Mouse (Mus musculus) myocyte (in vitro differentiated cells): ENCODE results near the gene Elmsan1. TPM values are rescaled to one million over a fixed set of nuclear protein-coding genes. Genes with fewer than 3 reads are reported as not detected.

ENCODE experiments used
- H3K27me3 ChIP-seq: one replicate; pipeline ENCODE4 v1.6.1; 2011; ENCODE audit not compliant: control insufficient read depth, insufficient read depth, insufficient read length
- H3K36me3 ChIP-seq: one replicate; pipeline ENCODE4 v1.6.1; 2011; ENCODE audit not compliant: control insufficient read depth, insufficient read depth
- H3K4me2 ChIP-seq: one replicate; pipeline ENCODE4 v1.6.1; 2011; ENCODE audit warnings: low read depth, control low read depth
- H3K4me3 ChIP-seq: one replicate; pipeline ENCODE4 v1.5.1; 2011; ENCODE audit warnings: mild to moderate bottlenecking, control low read depth, moderate library complexity
- H3K79me2 ChIP-seq: one replicate; pipeline ENCODE4 v1.6.1; 2011; ENCODE audit not compliant: control insufficient read depth, insufficient read depth
- H3ac ChIP-seq: one replicate; pipeline ENCODE4 v1.6.1; 2011; ENCODE audit not compliant: control insufficient read depth, insufficient read length
- CEBPB ChIP-seq: IDR thresholded peaks from 2 replicates; pipeline ENCODE4 v1.6.1; 2011; ENCODE audit warnings: mild to moderate bottlenecking, moderate library complexity; ENCODE audit not compliant: poor library complexity, insufficient read depth, severe bottlenecking
- E2F4 ChIP-seq: IDR thresholded peaks from one replicate; pipeline ENCODE4 v1.6.1; 2011; ENCODE audit warnings: mild to moderate bottlenecking, control low read depth, moderate library complexity; ENCODE audit not compliant: insufficient read depth
- MAX ChIP-seq: IDR thresholded peaks from one replicate; pipeline ENCODE4 v1.6.1; 2011; ENCODE audit warnings: low read depth, mild to moderate bottlenecking, control low read depth
- MYOD1 ChIP-seq, 3 experiments: IDR thresholded peaks; one replicate each; pipeline ENCODE4 v1.6.1; 2011; ENCODE audit warnings: control low read depth in 2 of 3, low read depth in 2 of 3, mild to moderate bottlenecking in 2 of 3, moderate library complexity in 1 of 3; ENCODE audit not compliant: insufficient read length in 2 of 3, control insufficient read depth in 1 of 3
- MYOG ChIP-seq, 3 experiments: IDR thresholded peaks; one replicate each; pipeline ENCODE4 v1.6.1; 2011; ENCODE audit warnings: control low read depth in 2 of 3, low read depth in 2 of 3, mild to moderate bottlenecking in 2 of 3; ENCODE audit not compliant: insufficient read length in 2 of 3, control insufficient read depth in 1 of 3, insufficient read depth in 1 of 3
- POLR2A ChIP-seq: IDR thresholded peaks from one replicate; pipeline ENCODE4 v1.6.1; 2011; ENCODE audit warnings: low read depth, mild to moderate bottlenecking, control low read depth, moderate library complexity; ENCODE audit not compliant: insufficient read length
- POLR2AphosphoS2 ChIP-seq: IDR thresholded peaks from one replicate; pipeline ENCODE4 v1.6.1; 2011; ENCODE audit warnings: low read depth, control low read depth; ENCODE audit not compliant: insufficient read length
- REST ChIP-seq: IDR thresholded peaks from one replicate; pipeline ENCODE4 v1.6.1; 2011; ENCODE audit warnings: mild to moderate bottlenecking, control low read depth, moderate library complexity; ENCODE audit not compliant: insufficient read depth, insufficient read length
- SRF ChIP-seq: IDR thresholded peaks from one replicate; pipeline ENCODE4 v1.6.1; 2011; ENCODE audit warnings: low read depth; ENCODE audit not compliant: control insufficient read depth, insufficient read length
- TCF12 ChIP-seq: IDR thresholded peaks from one replicate; pipeline ENCODE4 v1.6.1; 2011; ENCODE audit warnings: mild to moderate bottlenecking, control low read depth; ENCODE audit not compliant: poor library complexity, insufficient read depth, severe bottlenecking
- TCF3 ChIP-seq: IDR thresholded peaks from one replicate; pipeline ENCODE4 v1.6.1; 2011; ENCODE audit warnings: low read depth, control low read depth; ENCODE audit not compliant: insufficient read length
- USF1 ChIP-seq: IDR thresholded peaks from one replicate; pipeline ENCODE4 v1.6.1; 2011; ENCODE audit warnings: low read depth, mild to moderate bottlenecking, control low read depth, moderate library complexity
- polyA plus RNA-seq: library from polyadenylated mRNA; unstranded; fragments of >200 nt; fragmentation: generic; extraction: Trizol; gene quantifications from one replicate; pipeline ENCODE4 v1.2.1, GENCODE M21; 2012; ENCODE audit warnings: missing spikeins

Gene Elmsan1
- polyA plus RNA-seq, 1 experiment = 13.7 TPM

DNA sequence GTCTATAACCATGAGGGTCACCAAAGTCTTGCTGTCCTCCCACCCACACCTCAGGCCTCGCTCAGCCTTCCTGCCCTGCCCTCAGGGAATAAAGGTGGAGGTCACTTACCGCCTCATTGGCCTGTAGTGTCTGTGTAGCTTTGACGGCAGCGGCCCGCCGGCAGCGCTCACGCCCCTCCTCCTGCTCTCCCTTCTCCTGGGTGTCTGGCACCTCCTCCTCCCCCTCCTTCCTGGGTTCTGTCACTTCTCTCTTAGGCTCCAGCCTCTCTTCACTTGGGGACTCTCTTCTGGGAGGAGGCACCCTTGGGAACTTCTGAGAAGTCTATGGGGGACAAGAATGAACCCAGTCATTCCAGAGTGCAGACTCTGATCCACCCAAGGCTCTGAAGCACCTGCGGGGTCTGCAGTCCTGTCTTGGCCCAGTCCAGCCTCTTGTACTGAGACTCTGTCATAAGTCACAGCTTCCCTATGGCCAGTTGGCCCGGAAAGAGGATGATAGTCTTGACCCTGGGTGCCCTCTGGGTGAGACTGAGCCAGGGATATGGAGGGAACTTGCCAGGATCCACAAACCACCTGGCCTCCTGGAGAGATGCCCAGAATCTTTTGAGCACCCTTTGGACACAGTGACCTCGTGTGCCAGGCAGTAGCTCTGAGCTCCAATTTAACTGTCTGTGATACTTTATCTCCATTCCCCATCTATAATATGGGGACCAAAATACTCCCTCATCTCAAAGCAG, 63.7 kb downstream of the Elmsan1 start:
- H3K79me2 ChIP-seq = no peaks in the 10 kb centered on the region
- peaks cover 40% of the 10 kb centered on the region for H3K36me3 ChIP-seq
- no peak overlapping the region for H3ac ChIP-seq
- TF ChIP-seq MYOD1 (IDR thresholded peaks at IDR 0.05; ENCODE audit: control insufficient read depth in 1 of 3, insufficient read length in 2 of 3, low read depth in 2 of 3) = peak; percentile 31 to 87 (median 71)
- TF ChIP-seq TCF12 = peak; percentile 1
- TF ChIP-seq TCF3 = no peak
- TF ChIP-seq MYOG (IDR thresholded peaks at IDR 0.05; ENCODE audit: control insufficient read depth in 1 of 3, insufficient read depth in 1 of 3, insufficient read length in 2 of 3, low read depth in 2 of 3) = peak in 2 of 3 experiments; percentile 13 to 83
- H3K4me3 ChIP-seq = no peak overlapping the region
- H3K4me2 ChIP-seq = peak overlapping the region; percentile 46
- H3K27me3 ChIP-seq = no peaks in the 10 kb centered on the region

DNA sequence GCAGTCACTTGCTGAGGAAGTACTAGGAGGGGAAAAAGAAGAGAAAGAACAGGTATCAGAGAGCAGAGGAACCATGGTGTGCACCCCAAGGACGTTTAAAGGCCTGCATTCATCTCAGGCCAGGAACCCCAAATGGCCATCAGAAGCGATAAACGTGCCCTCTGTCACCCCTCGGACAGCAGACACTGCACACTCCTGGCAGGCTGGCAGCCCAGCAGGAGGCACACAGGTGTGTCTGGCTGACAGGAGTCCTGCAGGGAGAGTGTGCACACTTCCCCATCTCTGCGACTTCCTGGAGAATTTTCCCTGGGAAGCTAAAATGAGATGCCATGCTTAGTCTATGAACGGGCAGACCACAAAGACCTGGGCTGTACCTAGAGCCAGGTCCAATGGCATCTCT, 65.3 kb downstream of the Elmsan1 start:
- Histone ChIP-seq H3K4me2 (no peak overlapping the region), H3ac (no peak overlapping the region), H3K4me3 (no peak overlapping the region), H3K36me3 (peaks cover 37% of the 10 kb centered on the region), H3K27me3 (no peaks in the 10 kb centered on the region), H3K79me2 (no peaks in the 10 kb centered on the region)
- TF ChIP-seq TCF12 (no peak), POLR2AphosphoS2 (no peak), REST (no peak)

- H3K4me3 ChIP-seq = no peak overlapping the region
- TF ChIP-seq E2F4 (no peak), POLR2AphosphoS2 (no peak), USF1 (no peak), CEBPB (no peak)
- peaks cover 32% of the 10 kb centered on the region for H3K36me3 ChIP-seq
These were observed 66.1 kb downstream of the Elmsan1 start for GRCm38 (mm10) chr12:84152352-84153190.

DNA sequence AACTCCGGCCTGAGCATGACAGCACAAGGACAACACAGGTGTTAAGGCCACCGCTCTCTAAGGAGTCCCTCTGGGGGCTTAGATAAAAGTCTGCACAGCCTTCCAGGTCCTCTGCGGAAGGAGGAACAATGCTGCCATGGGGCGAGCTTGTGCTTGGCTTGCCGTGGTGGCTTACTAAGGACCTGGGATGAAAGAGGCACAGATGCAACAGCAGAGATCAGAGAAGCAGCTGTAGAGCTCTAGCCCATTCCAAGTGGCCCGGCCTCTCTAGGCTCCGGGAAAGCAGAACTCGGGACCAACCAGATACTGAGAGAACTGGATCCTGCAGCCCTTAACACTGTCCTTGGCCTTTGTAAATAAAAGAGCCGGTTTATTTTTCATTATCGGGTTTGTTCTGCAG, 66.8 kb downstream of the Elmsan1 start:
- Histone ChIP-seq H3ac (no peak overlapping the region), H3K4me3 (no peak overlapping the region), H3K27me3 (no peaks in the 10 kb centered on the region), H3K79me2 (no peaks in the 10 kb centered on the region), H3K36me3 (peaks cover 33% of the 10 kb centered on the region), H3K4me2 (no peak overlapping the region)
- TF ChIP-seq SRF (no peak), USF1 (no peak), CEBPB (no peak), MYOG (IDR thresholded peaks at IDR 0.05; ENCODE audit: control insufficient read depth in 1 of 3, insufficient read depth in 1 of 3, insufficient read length in 2 of 3, low read depth in 2 of 3) (no peak), POLR2A (no peak), TCF3 (no peak), MAX (no peak), REST (no peak), MYOD1 (IDR thresholded peaks at IDR 0.05; ENCODE audit: control insufficient read depth in 1 of 3, insufficient read length in 2 of 3, low read depth in 2 of 3) (no peak), POLR2AphosphoS2 (no peak), TCF12 (no peak)

More at GRCm38 (mm10) chr12:84152352-84153190, 66.1 kb downstream of the Elmsan1 start:
- no peak overlapping the region for H3K4me2 ChIP-seq
- no peaks in the 10 kb centered on the region for H3K27me3 ChIP-seq
- no peaks in the 10 kb centered on the region for H3K79me2 ChIP-seq
- H3ac ChIP-seq = no peak overlapping the region

DNA sequence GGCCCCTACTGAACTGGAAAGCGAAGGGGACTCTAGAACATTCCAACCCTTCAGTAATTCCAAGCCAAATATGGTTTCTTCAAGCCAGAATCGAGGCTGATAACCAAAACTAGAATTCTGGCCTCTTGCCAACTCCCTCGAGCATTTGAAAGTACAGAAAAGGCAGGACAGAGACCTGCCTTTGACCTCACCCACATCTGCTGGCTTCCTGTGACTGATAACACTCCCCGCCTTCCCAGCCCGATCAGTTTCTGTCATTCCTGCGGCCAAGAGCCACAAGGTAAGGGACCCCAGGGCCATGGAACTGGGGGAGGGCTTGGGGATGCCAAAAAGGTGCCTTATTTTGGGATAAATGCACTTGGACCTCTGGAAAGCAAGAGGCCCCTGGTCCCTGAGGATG, 67.7 kb downstream of the Elmsan1 start:
- no peaks in the 10 kb centered on the region for H3K27me3 ChIP-seq

More for the DNA sequence above, 67.7 kb downstream of the Elmsan1 start:
- Histone ChIP-seq H3K36me3 (peaks cover 25% of the 10 kb centered on the region), H3K79me2 (no peaks in the 10 kb centered on the region), H3ac (no peak overlapping the region), H3K4me2 (no peak overlapping the region), H3K4me3 (no peak overlapping the region)
- no peak for TF ChIP-seq REST
- TF ChIP-seq E2F4 = no peak
- no peak for TF ChIP-seq USF1
- TF ChIP-seq CEBPB = no peak
- no peak for TF ChIP-seq MYOG (IDR thresholded peaks at IDR 0.05; ENCODE audit: control insufficient read depth in 1 of 3, insufficient read depth in 1 of 3, insufficient read length in 2 of 3, low read depth in 2 of 3)
- TF ChIP-seq MAX = no peak
- TF ChIP-seq MYOD1 (IDR thresholded peaks at IDR 0.05; ENCODE audit: control insufficient read depth in 1 of 3, insufficient read length in 2 of 3, low read depth in 2 of 3) = no peak
- no peak for TF ChIP-seq POLR2AphosphoS2
- TF ChIP-seq TCF12 = no peak
- TF ChIP-seq SRF = no peak
- TF ChIP-seq POLR2A = no peak
- no peak for TF ChIP-seq TCF3
